Mouse (Mus musculus): ENCODE data around the gene Rfc1. TPM values are rescaled to one million over a fixed set of nuclear protein-coding genes. Genes with fewer than 3 reads are reported as not detected.

Gene Rfc1
- polyA plus RNA-seq, 1 experiment from 2014 or later, result 34.8 TPM

DNA sequence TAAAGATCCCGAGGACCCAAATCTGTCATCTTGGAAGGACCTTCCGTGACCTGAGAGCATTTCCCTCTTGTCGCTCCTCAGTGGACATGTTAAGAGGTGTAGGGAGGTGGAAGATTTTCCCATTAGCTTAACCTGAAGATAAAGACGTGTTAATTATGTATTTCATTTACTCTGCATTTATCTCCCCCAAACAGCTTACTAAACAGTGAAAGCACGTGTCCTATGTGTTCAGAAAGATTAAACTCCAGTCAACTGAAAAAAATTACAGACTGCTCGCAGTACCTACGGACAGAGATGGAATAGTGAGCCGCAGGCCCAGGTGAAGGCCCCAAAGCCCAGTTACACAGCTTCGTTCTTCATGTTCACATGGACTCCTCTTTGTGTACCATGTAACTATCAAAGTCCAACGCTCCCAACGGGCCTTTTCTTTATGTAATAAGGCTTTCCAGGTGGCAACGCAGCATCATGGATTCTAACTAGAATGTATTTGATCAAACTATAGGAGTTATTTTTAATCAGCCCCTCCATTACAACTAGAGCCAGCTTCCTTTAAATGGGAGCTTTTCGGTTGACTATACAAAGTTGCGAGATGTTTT lies 77.5 kb downstream of the Rfc1 start:
- peaks cover 3% of the 10 kb centered on the region; the same call in 1 of the 2 replicates for H3K4me1 ChIP-seq (replicated peaks)
- no peaks in the 10 kb centered on the region for H3K9me3 ChIP-seq (replicated peaks)
- 66% methylated on average over 14 of the region's 14 CpGs for WGBS (ENCODE audit: insufficient replicate concordance)
- H3K27me3 ChIP-seq, result no peaks in the 10 kb centered on the region
- H3K4me2 ChIP-seq, result no peak overlapping the region
- peaks cover 41% of the 10 kb centered on the region for H3K36me3 ChIP-seq (replicated peaks)
- H3K27ac ChIP-seq (replicated peaks), result no peak overlapping the region
- no peak overlapping the region for H3K4me3 ChIP-seq (replicated peaks)
- H3K9ac ChIP-seq, result no peak overlapping the region
- no peak; the same call in 1 of the 2 replicates for ATAC-seq (ENCODE audit: insufficient read depth)

DNA sequence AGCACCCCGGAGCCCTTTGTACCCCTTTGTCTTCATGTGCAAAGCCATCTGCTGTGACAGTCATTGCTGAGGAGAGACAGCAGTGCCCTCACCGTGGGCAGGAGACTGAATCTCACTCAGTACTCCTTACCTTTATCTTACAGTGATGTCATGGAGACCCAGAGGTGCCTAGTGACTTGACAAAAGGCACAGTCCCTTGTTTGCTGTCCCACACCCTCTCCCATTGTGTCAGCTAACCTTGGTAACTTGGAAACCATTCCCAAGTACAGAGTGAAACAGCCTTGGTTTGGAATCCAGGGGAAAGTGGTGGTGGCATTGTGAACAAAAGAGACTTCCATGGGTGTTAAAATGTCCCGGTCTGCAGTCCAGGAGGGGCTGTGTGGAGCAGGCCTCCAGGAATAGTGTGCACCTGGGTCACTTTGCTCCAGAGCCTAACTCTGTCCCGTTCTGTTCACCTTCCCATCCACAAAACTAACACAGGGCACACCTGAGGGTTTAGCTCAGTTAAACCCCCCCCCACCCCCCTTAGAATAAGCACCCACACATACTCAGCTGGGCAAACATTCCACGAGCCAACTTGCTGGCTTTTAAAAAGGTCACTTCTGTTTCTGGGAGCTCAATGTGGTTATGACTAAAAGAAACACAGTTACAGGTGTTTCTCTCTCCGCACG lies 85.2 kb downstream of the Rfc1 start:
- WGBS (ENCODE audit: insufficient replicate concordance), result 69% methylated on average over 7 of the region's 7 CpGs
- Histone ChIP-seq H3K9ac (no peak overlapping the region), H3K27me3 (no peaks in the 10 kb centered on the region), H3K27ac (replicated peaks) (no peak overlapping the region), H3K4me1 (replicated peaks) (no peaks in the 10 kb centered on the region), H3K4me3 (replicated peaks) (no peak overlapping the region), H3K4me2 (no peak overlapping the region), H3K36me3 (replicated peaks) (no peaks in the 10 kb centered on the region), H3K9me3 (replicated peaks) (no peaks in the 10 kb centered on the region)
- no peak for ATAC-seq (ENCODE audit: insufficient read depth)

DNA sequence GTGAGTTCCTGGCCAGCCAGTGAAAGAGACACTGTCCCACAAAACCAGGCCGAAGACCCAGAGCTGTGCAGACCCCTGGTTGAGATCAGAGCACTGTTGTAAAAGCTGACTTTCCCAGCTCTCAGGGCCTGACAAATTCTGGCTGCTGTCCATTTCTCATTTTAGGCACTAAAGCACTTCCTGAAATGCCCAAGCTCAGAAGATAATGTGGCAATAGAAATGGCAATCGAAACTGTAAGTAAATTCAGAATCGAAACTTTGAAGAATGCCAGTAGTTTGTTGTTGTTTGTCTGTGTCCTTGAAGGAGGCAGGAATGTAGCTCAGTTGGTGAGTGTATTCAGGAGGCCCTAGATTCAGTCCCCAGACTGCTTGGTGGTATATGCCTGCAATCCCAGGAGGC lies 88.2 kb downstream of the Rfc1 start:
- no peaks in the 10 kb centered on the region for H3K36me3 ChIP-seq (replicated peaks)
- H3K4me2 ChIP-seq, result no peak overlapping the region
- H3K4me1 ChIP-seq (replicated peaks), result no peaks in the 10 kb centered on the region
- no peaks in the 10 kb centered on the region for H3K27me3 ChIP-seq
- ATAC-seq (ENCODE audit: insufficient read depth), result no peak
- H3K9me3 ChIP-seq (replicated peaks), result no peaks in the 10 kb centered on the region
- H3K9ac ChIP-seq, result no peak overlapping the region
- no peak overlapping the region for H3K4me3 ChIP-seq (replicated peaks)
- H3K27ac ChIP-seq (replicated peaks), result no peak overlapping the region
- 70% methylated on average over 3 of the region's 3 CpGs for whole genome bisulfite sequencing (ENCODE audit: insufficient replicate concordance)

DNA sequence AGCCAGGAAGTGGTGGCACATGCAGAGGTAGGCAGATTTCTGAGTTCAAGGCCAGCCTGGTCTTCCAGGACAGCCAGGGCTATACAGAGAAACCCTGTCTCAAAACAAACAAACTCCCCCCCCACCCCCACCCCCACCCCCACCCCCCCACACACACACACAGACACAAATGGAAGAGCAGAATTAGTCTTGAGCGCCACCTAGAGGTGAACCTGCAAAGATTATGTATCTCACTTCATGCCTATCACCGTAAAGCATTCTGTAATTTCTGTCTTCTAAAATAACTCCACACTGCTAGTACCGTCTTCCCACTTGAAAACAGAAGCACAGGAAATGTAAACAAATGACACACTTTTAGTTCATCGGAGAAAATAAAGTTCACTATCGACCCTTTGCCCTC lies 92.7 kb downstream of the Rfc1 start:
- no peak overlapping the region for H3K9ac ChIP-seq
- whole genome bisulfite sequencing (ENCODE audit: insufficient replicate concordance), result 47% methylated on average over 5 of the region's 5 CpGs
- ATAC-seq (ENCODE audit: insufficient read depth), result no peak

DNA sequence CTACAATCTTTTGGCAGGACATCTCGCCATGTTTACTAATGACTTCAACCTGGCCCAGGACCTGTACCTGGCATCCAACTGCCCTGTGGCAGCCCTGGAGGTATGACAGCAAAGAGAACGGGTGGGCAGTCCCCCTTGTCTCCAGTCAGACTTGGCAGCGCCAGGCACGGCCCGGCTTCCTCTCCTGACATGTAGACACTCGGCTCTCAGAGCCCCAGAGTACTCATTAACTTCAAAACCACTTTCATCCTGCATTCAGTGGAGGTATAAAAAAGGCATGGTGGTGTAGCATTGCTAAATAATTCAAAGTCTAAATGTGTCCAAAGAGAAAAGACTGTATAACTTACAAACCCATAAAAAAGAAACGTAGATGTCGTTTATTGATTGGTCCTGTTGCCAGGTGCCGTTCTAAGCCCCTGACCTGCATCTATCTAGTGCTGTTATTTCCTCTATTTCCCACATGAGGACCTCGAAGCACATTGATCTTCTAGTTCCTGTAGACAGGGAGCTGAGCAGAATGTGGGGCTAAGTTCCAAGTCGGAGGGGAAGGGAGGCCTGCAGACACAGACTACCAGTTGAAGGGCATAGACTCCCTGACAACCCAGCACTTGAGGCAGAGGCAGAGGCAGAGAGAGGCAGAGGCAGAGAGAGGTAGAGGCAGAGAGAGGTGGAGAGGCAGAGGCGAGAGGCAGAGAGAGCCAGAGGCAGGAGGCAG lies 104.0 kb downstream of the Rfc1 start:
- Histone ChIP-seq H3K36me3 (replicated peaks) (no peaks in the 10 kb centered on the region), H3K4me1 (replicated peaks) (no peaks in the 10 kb centered on the region), H3K4me2 (no peak overlapping the region), H3K4me3 (replicated peaks) (no peak overlapping the region), H3K9me3 (replicated peaks) (no peaks in the 10 kb centered on the region), H3K9ac (no peak overlapping the region), H3K27ac (replicated peaks) (no peak overlapping the region), H3K27me3 (no peaks in the 10 kb centered on the region)
- WGBS (ENCODE audit: insufficient replicate concordance), result 57% methylated on average over 12 of the region's 12 CpGs
- ATAC-seq (ENCODE audit: insufficient read depth), result no peak

More for the DNA sequence above, 92.7 kb downstream of the Rfc1 start:
- H3K4me2 ChIP-seq, result no peak overlapping the region
- no peak overlapping the region for H3K27ac ChIP-seq (replicated peaks)
- H3K27me3 ChIP-seq, result no peaks in the 10 kb centered on the region
- no peak overlapping the region for H3K4me3 ChIP-seq (replicated peaks)
- H3K9me3 ChIP-seq (replicated peaks), result no peaks in the 10 kb centered on the region
- no peaks in the 10 kb centered on the region for H3K36me3 ChIP-seq (replicated peaks)
- no peaks in the 10 kb centered on the region for H3K4me1 ChIP-seq (replicated peaks)

DNA sequence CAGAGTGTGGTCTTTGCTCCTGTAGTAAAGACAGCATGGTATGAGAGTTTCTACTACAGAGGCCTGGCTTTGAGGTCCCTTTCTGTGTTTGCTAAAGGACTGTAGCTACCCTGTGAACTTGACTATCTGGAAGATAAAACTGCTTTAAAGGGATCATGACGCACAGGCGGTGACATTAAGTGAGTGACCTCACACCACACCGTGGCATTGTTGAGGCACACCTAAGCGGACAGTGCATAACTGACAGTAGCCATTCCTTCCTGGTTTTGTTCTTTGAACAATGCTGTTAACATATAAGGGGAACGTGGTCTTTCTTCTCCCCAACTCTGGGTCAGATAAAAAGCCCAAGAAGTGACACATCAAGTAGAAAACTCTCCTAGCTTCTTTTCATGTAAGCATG lies 111.4 kb downstream of the Rfc1 start:
- 65% methylated on average over 5 of the region's 5 CpGs for WGBS (ENCODE audit: insufficient replicate concordance)
- no peak for ATAC-seq (ENCODE audit: insufficient read depth)
- H3K36me3 ChIP-seq (replicated peaks), result no peaks in the 10 kb centered on the region

DNA sequence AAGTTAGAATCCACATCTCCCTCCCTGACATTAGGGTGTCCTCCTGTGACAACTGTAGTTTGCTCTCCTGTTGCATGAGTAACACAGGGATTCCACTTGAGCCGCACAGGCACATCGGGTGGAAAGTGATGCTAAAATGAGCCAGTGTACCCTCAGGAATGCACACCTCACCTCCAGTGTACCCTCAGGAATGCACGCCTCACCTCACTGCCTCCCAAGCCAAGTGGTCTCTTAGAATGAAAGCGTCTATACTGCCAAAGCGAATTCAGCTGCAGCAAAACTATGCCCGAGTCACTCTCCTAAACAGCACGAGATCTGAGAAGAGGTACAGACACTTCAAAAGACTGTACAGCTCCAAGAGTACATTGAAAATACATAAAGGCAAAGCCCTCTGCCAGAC lies 114.4 kb downstream of the Rfc1 start:
- 77% methylated on average over 7 of the region's 7 CpGs for WGBS (ENCODE audit: insufficient replicate concordance)

More for the DNA sequence above, 111.4 kb downstream of the Rfc1 start:
- H3K27me3 ChIP-seq, result no peaks in the 10 kb centered on the region
- no peaks in the 10 kb centered on the region for H3K9me3 ChIP-seq (replicated peaks)
- H3K4me1 ChIP-seq (replicated peaks), result no peaks in the 10 kb centered on the region
- no peak overlapping the region for H3K9ac ChIP-seq
- H3K4me2 ChIP-seq, result no peak overlapping the region
- no peak overlapping the region for H3K27ac ChIP-seq (replicated peaks)
- H3K4me3 ChIP-seq (replicated peaks), result no peak overlapping the region

DNA sequence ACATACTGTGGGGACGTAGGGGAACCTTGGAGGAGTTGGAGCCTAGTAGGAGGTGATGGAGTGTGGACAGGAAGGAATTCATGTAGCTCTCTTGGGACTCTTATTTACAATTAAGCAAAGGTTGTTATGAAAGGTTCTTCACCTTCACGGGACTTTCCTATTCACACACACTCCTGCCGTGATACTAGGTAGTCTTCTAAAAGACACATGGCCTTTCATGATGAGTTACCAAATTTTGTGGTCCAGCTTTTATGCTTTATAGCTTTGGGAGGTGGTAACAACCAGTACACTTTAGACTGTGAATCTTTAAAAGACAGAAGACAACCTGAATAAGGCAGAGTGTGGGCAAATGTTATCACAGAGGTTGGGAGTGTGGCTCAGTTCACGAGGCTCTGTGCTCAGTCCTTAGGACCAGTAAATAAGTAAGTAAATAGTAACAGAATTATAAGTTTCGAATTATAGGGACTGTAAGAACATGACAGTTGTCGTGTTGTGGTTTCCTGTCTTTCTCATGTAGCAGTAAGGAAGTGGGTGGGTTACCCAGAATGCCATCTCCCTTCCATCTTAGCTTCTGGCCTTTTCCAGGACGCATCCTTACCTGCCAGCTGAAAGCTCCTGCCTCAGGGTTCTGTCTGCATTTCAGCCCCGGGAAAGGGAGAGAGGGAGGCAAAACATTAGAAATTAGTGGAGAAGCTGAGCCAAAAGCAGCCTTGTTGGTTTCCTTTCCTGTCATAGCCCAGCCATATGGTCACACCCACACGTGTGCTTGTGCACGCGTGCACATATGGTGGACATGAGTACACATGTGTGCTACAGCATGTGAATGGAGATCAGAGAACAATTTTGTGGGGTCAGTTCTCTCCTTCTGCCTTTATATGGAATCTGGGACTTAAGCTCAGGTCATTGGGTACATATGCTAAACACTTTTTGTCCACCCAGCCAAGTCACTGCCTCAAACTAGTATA lies 117.9 kb downstream of the Rfc1 start:
- Histone ChIP-seq H3K36me3 (replicated peaks) (no peaks in the 10 kb centered on the region), H3K4me1 (replicated peaks) (no peaks in the 10 kb centered on the region), H3K27me3 (no peaks in the 10 kb centered on the region), H3K4me3 (replicated peaks) (no peak overlapping the region), H3K4me2 (no peak overlapping the region), H3K27ac (replicated peaks) (no peak overlapping the region), H3K9me3 (replicated peaks) (no peaks in the 10 kb centered on the region), H3K9ac (no peak overlapping the region)
- WGBS (ENCODE audit: insufficient replicate concordance), result 57% methylated on average over 11 of the region's 11 CpGs
- ATAC-seq (ENCODE audit: insufficient read depth), result no peak

More for the DNA sequence above, 114.4 kb downstream of the Rfc1 start:
- Histone ChIP-seq H3K4me3 (replicated peaks) (no peak overlapping the region), H3K4me2 (no peak overlapping the region), H3K4me1 (replicated peaks) (no peaks in the 10 kb centered on the region), H3K9me3 (replicated peaks) (no peaks in the 10 kb centered on the region), H3K27ac (replicated peaks) (no peak overlapping the region), H3K9ac (no peak overlapping the region), H3K27me3 (no peaks in the 10 kb centered on the region), H3K36me3 (replicated peaks) (no peaks in the 10 kb centered on the region)
- no peak for ATAC-seq (ENCODE audit: insufficient read depth)

DNA sequence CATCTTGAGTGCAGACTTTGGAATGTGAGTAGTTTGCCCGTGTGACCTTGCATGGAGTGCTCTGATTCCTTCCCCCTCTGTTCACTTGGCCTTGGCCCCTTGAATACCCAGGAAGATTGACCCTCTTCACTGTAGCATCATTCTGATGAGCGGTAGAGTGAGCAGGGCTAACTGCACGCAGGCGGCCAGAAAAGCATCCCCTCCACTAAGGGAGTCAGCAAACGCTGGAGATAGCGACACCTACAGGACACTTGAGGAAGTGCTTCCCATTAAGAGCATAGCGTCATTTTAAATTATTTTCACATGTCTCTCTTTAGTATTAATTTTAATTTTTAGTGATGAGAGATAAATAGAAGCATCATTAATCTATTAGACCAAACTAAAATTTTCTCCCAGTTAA lies 122.1 kb downstream of the Rfc1 start:
- Histone ChIP-seq H3K27me3 (no peaks in the 10 kb centered on the region), H3K9me3 (replicated peaks) (no peaks in the 10 kb centered on the region), H3K4me1 (replicated peaks) (no peaks in the 10 kb centered on the region), H3K36me3 (replicated peaks) (no peaks in the 10 kb centered on the region), H3K4me2 (no peak overlapping the region), H3K4me3 (replicated peaks) (no peak overlapping the region), H3K9ac (no peak overlapping the region), H3K27ac (replicated peaks) (no peak overlapping the region)
- no peak for ATAC-seq (ENCODE audit: insufficient read depth)
- 21% methylated on average over 7 of the region's 7 CpGs for WGBS (ENCODE audit: insufficient replicate concordance)

Measured in liver, embryonic 15.5 days (tissue).